Mouse (Mus musculus) frontal cortex, postnatal 14 days (tissue): ENCODE data around the gene Ski.
"Not testable (repeated sequence)": the region's sequence is repeated elsewhere in the genome, so short reads cannot be mapped to it uniquely, and the experiment has no call there.

ENCODE experiments used
- DNase-seq, 2 experiments: peaks; one replicate each; pipeline ENCODE4 v3.0.0; 2022; ENCODE audit warnings: low spot score in 2 of 2

Gene Ski

GRCm38 (mm10) chr4:155222552-155222840, at the start of gene Ski:
Gene Ski (minus strand): TSS chr4:155222592.
- no peak for DNase-seq

- peak in 1 of 2 experiments; percentile 59 for DNase-seq
These were observed 46.0 kb upstream of the Ski start for GRCm38 (mm10) chr4:155268382-155268781.

- DNase-seq, result no peak
These were observed 45.3 kb upstream of the Ski start for GRCm38 (mm10) chr4:155267639-155268175.

GRCm38 (mm10) chr4:155267047-155267543, 44.7 kb upstream of the Ski start:
- no peak for DNase-seq

- DNase-seq, result no peak
These were observed 42.3 kb upstream of the Ski start for GRCm38 (mm10) chr4:155264521-155265321.

GRCm38 (mm10) chr4:155252253-155252652, 29.9 kb upstream of the Ski start:
- DNase-seq, result no peak

- no peak for DNase-seq
These were observed 28.8 kb upstream of the Ski start for GRCm38 (mm10) chr4:155251147-155251546.

GRCm38 (mm10) chr4:155250361-155251117, 28.1 kb upstream of the Ski start:
- no peak for DNase-seq

GRCm38 (mm10) chr4:155249648-155250351, 27.4 kb upstream of the Ski start, which contains the start of gene Faap20:
Gene Faap20 (plus strand): TSS chr4:155249802.
- peak; percentile 74 to 77 for DNase-seq

- peak; percentile 88 to 94 for DNase-seq
These were observed 26.9 kb upstream of the Ski start for GRCm38 (mm10) chr4:155249257-155249647.

GRCm38 (mm10) chr4:155248054-155248453, 25.7 kb upstream of the Ski start:
- not testable (repeated sequence) for DNase-seq

GRCm38 (mm10) chr4:155246691-155247105, 24.3 kb upstream of the Ski start:
- DNase-seq, result peak; percentile 62 to 69

GRCm38 (mm10) chr4:155245770-155246492, 23.5 kb upstream of the Ski start:
- DNase-seq, result no peak

GRCm38 (mm10) chr4:155243233-155243632, 20.8 kb upstream of the Ski start:
- no peak for DNase-seq

- no peak for DNase-seq
These were observed 19.9 kb upstream of the Ski start for GRCm38 (mm10) chr4:155242292-155242691.

- DNase-seq, result no peak
These were observed 19.4 kb upstream of the Ski start for GRCm38 (mm10) chr4:155241789-155242188.

GRCm38 (mm10) chr4:155239494-155239893, 17.1 kb upstream of the Ski start:
- DNase-seq, result no peak

GRCm38 (mm10) chr4:155238276-155238675, 15.9 kb upstream of the Ski start:
- DNase-seq, result no peak

GRCm38 (mm10) chr4:155236737-155237385, 14.5 kb upstream of the Ski start:
- no peak for DNase-seq

- DNase-seq, result peak; percentile 88 to 89
These were observed 13.1 kb upstream of the Ski start for GRCm38 (mm10) chr4:155235311-155236119.
